Mouse (Mus musculus) limb, embryonic 15.5 days (tissue): ENCODE measurements around the gene Ap1ar. TPM values are rescaled to one million over a fixed set of nuclear protein-coding genes. Genes with fewer than 3 reads are reported as not detected.

Source experiments
- ATAC-seq: fragments of 200-750 bp; cut with Nextera tagmentation; 2 replicates; pipeline ENCODE4 v1.8.0; 2017; ENCODE audit warnings: low read depth, moderate TSS enrichment; ENCODE audit not compliant: insufficient number of reproducible peaks, low FRiP score, low TSS enrichment
- H3K27ac ChIP-seq: fragments of 300-500 bp; sonication (generic); 2 replicates; pipeline ENCODE4 v1.5.1; 2015; ENCODE audit warnings: moderate library complexity, mild to moderate bottlenecking, inconsistent platforms
- H3K27me3 ChIP-seq: fragments of 300-500 bp; sonication (generic); 2 replicates; pipeline ENCODE4 v1.6.1; 2015; ENCODE audit warnings: inconsistent platforms
- H3K36me3 ChIP-seq: fragments of 300-500 bp; sonication (generic); 2 replicates; pipeline ENCODE4 v1.6.1; 2015; ENCODE audit warnings: inconsistent platforms
- H3K4me1 ChIP-seq: fragments of 300-500 bp; sonication (generic); 2 replicates; pipeline ENCODE4 v1.6.1; 2015; ENCODE audit warnings: inconsistent platforms
- H3K4me2 ChIP-seq: fragments of 300-500 bp; sonication (generic); 2 replicates; pipeline ENCODE4 v1.6.1; 2015; ENCODE audit warnings: mild to moderate bottlenecking, inconsistent platforms
- H3K4me3 ChIP-seq: fragments of 300-500 bp; sonication (generic); 2 replicates; pipeline ENCODE4 v1.5.1; 2015; ENCODE audit warnings: mild to moderate bottlenecking, inconsistent platforms
- H3K9ac ChIP-seq: fragments of 300-500 bp; sonication (generic); 2 replicates; pipeline ENCODE4 v1.6.1; 2015; ENCODE audit warnings: inconsistent platforms
- H3K9me3 ChIP-seq: fragments of 300-500 bp; sonication (generic); 2 replicates; pipeline ENCODE4 v1.6.1; 2016; ENCODE audit warnings: inconsistent platforms
- WGBS: fragments of 180-500 bp; shearing (Covaris S2); methylation state at CpG from one replicate; pipeline ENCODE4 v1.1.7; 2015; 5-methylcytosine and 5-hydroxymethylcytosine counted together
- polyA plus RNA-seq: library from polyadenylated mRNA; unstranded; fragments of >200 nt; fragmentation: Nextera tagmentation; extraction: Ambion mirVana; gene quantifications from 2 replicates; pipeline ENCODE4 v1.2.1, GENCODE M21; 2015

Gene Ap1ar
- polyA plus RNA-seq, 1 experiment from 2014 or later, result 50.8 TPM

DNA sequence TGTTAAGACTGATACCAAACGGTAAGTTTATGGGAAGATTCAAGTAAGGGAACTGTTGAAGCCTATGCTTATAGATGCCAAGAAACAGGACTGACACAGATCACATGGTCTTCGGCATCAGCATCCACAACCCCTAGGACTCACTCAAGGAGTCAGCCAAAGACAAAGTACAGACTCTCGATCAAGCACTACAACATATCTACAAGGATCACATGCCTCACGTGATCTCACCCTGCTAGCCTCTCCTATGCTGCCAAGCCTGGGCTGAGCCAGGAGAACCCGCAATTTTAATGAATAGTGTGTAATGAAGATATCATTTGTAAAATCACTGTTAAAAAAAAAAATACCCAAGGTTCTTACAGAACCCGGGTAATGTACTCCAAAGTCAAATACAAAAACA lies 1.7 kb downstream of the Ap1ar start:
- Histone ChIP-seq H3K4me1 (peaks cover 14% of the 10 kb centered on the region; the same call in 1 of the 2 replicates), H3K27ac (no peak overlapping the region), H3K27me3 (no peaks in the 10 kb centered on the region), H3K36me3 (no peaks in the 10 kb centered on the region; the same call in 1 of the 2 replicates), H3K9me3 (no peaks in the 10 kb centered on the region), H3K9ac (no peak overlapping the region), H3K4me3 (no peak overlapping the region), H3K4me2 (no peak overlapping the region)
- 79% methylated on average over 6 of the region's 6 CpGs for WGBS
- no peak for ATAC-seq

DNA sequence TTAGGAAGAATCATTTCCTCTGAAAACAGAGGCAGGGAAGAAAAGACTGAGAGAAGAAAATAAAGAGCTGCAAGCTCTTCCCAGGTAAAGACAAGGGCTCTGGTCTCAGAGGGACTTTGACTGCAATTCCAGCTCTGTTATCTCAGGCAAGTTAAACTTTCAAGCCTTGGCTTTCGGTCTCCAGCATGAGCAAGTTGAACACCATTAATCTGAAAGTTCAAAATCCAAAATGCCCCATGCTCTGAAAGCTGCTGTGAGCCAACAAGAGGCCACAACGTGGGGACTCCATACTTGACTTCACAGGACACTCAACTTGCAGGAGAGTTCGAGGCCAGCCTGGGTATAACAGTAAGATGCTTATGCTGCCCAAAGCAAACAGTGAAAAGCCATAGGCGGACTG lies 3.3 kb downstream of the Ap1ar start:
- no peaks in the 10 kb centered on the region for H3K9me3 ChIP-seq
- no peaks in the 10 kb centered on the region; the same call in 1 of the 2 replicates for H3K36me3 ChIP-seq
- ATAC-seq, result no peak
- H3K4me2 ChIP-seq, result no peak overlapping the region
- H3K4me3 ChIP-seq, result no peak overlapping the region
- H3K27ac ChIP-seq, result no peak overlapping the region
- H3K27me3 ChIP-seq, result no peaks in the 10 kb centered on the region
- peaks cover 14% of the 10 kb centered on the region; the same call in 1 of the 2 replicates for H3K4me1 ChIP-seq
- WGBS, result 88% methylated on average over 4 of the region's 4 CpGs
- H3K9ac ChIP-seq, result no peak overlapping the region

- Histone ChIP-seq H3K9ac (no peak overlapping the region), H3K27ac (no peak overlapping the region), H3K36me3 (no peaks in the 10 kb centered on the region; the same call in 1 of the 2 replicates), H3K27me3 (no peaks in the 10 kb centered on the region), H3K4me3 (no peak overlapping the region), H3K9me3 (no peaks in the 10 kb centered on the region), H3K4me1 (peaks cover under 1% of the 10 kb centered on the region; the same call in 1 of the 2 replicates), H3K4me2 (no peak overlapping the region)
- WGBS, result 68% methylated on average over 6 of the region's 6 CpGs
- no peak for ATAC-seq
Measured at GRCm38 (mm10) chr3:127831079-127831478, 6.2 kb downstream of the Ap1ar start.

DNA sequence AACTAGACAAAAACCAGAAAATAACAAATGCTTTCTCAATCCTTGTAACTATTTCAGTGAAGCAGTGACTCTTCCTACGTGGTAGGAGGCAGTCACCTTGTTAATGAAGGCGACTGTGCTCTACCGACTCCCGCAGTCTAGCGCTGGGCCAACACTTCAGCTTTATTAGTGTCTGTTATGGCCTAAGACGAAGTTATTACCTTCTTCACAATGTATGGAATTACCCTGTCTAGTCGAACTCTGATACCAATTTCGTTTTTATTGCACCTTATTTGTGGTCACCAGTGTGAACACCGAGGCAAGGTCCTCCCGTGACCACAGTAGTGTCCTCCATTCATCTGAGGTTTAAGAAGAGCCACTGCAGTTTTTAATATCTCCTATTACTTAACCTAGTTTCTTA lies 7.1 kb downstream of the Ap1ar start:
- Histone ChIP-seq H3K9ac (no peak overlapping the region), H3K27ac (no peak overlapping the region), H3K27me3 (no peaks in the 10 kb centered on the region), H3K36me3 (no peaks in the 10 kb centered on the region; the same call in 1 of the 2 replicates), H3K4me1 (no peaks in the 10 kb centered on the region), H3K9me3 (no peaks in the 10 kb centered on the region), H3K4me2 (no peak overlapping the region), H3K4me3 (no peak overlapping the region)
- ATAC-seq, result no peak
- WGBS, result 72% methylated on average over 10 of the region's 10 CpGs

GRCm38 (mm10) chr3:127827123-127827522 lies 10.2 kb downstream of the Ap1ar start:
- peaks cover 3% of the 10 kb centered on the region; the same call in 1 of the 2 replicates for H3K36me3 ChIP-seq
- H3K4me2 ChIP-seq, result no peak overlapping the region
- H3K9ac ChIP-seq, result no peak overlapping the region
- no peak overlapping the region for H3K4me3 ChIP-seq
- H3K27me3 ChIP-seq, result no peaks in the 10 kb centered on the region
- no peak for ATAC-seq
- no peaks in the 10 kb centered on the region for H3K4me1 ChIP-seq
- 59% methylated on average over 7 of the region's 7 CpGs for WGBS
- no peaks in the 10 kb centered on the region for H3K9me3 ChIP-seq
- no peak overlapping the region for H3K27ac ChIP-seq

DNA sequence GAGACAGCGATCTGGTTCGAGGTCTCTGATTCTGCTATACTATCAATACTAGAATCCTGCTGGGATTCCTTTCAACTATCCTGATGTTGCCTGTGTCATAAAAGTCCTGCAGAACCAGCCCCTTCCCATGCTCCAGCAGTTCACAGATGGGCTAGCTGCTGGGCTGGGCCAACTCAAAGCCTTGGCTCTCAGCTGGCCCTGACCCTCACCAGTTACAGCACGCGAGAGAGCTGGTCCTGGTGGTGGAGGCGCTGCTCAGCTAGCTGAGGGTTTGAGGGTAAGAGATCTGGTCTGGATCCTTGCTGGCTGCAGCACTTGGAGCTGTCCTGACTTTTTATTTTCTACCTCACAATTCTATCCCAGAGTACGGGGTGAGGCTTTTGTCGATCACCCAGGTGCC lies 10.8 kb downstream of the Ap1ar start:
- no peak for ATAC-seq
- peaks cover 8% of the 10 kb centered on the region for H3K36me3 ChIP-seq
- H3K9ac ChIP-seq, result no peak overlapping the region
- H3K4me2 ChIP-seq, result no peak overlapping the region
- no peak overlapping the region for H3K27ac ChIP-seq
- no peak overlapping the region for H3K4me3 ChIP-seq
- WGBS, result 78% methylated on average over 7 of the region's 7 CpGs
- no peaks in the 10 kb centered on the region for H3K9me3 ChIP-seq
- no peaks in the 10 kb centered on the region for H3K27me3 ChIP-seq
- H3K4me1 ChIP-seq, result no peaks in the 10 kb centered on the region

DNA sequence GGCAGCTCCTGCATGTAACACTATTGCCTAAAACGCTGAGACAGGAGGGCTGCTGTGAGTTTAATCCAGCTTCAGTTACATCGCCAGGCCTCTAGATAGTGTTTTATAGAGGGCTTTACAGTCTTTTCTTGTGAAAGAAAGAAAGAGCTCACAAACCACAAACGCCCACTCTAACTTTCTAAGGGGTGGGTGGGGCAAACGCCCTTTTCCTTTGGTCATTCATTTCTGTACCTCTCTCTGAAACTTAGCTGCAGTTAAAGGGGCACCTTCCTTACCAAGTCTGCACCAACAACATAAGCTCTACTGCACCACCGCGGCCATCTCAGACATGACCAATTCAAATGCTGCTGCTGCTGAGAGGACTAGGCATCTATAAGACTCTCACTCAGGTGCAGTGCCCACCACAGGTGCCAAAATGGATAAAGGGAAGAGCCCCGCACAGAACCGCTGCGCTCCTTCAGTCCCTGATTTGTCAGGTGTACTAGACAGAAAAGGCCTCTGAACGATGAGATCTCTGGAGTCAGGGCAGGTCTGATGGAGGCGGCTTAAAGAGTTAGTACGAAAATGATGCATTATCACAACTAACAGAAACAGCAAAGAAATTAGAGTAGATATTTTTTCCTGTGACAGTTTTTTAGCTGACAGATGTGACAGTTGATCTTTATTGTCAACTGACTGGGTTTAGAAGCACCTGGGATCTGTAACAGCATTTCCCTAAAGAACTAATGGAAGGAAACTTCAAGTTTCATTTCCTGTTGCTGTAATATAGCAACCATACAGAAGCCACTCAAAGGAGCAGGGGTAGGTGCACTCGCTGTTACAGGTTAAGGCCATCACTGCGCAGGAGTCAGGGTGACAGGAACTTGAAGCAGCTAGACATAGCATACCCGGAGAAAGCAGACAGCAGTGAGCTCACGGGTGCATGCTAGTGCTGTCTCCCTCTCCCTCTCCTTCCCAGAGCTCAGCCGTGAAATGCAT lies 13.1 kb downstream of the Ap1ar start:
- no peak overlapping the region for H3K9ac ChIP-seq
- H3K9me3 ChIP-seq, result no peaks in the 10 kb centered on the region
- H3K4me2 ChIP-seq, result no peak overlapping the region
- no peak for ATAC-seq
- no peak overlapping the region for H3K4me3 ChIP-seq
- H3K27ac ChIP-seq, result no peak overlapping the region
- H3K27me3 ChIP-seq, result no peaks in the 10 kb centered on the region
- H3K4me1 ChIP-seq, result no peaks in the 10 kb centered on the region
- WGBS, result 74% methylated on average over 17 of the region's 17 CpGs
- H3K36me3 ChIP-seq, result peaks cover 17% of the 10 kb centered on the region

DNA sequence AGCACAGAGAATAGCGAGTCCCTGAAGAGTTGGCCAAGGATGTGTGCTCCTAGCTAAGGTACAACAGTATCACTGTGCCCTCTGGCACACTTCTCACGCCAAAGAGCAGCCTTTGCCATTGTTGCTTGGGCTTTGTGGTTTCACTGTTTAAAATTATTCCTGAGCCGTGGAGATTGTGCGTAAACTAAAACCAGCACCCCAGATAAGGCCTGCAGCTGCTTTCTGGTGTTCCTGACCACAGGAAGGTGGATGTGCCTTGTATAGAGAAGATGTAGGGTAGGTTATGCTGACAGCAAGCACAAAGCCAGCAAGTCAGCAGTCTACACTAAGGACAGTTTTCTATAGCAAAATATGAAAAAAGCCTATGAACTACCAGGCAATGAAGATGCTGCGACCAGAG lies 16.1 kb downstream of the Ap1ar start:
- Histone ChIP-seq H3K4me2 (no peak overlapping the region), H3K4me1 (no peaks in the 10 kb centered on the region), H3K27ac (no peak overlapping the region), H3K36me3 (peaks cover 17% of the 10 kb centered on the region), H3K4me3 (no peak overlapping the region), H3K9ac (no peak overlapping the region), H3K27me3 (no peaks in the 10 kb centered on the region), H3K9me3 (no peaks in the 10 kb centered on the region)
- 82% methylated on average over 5 of the region's 5 CpGs for WGBS
- no peak for ATAC-seq

DNA sequence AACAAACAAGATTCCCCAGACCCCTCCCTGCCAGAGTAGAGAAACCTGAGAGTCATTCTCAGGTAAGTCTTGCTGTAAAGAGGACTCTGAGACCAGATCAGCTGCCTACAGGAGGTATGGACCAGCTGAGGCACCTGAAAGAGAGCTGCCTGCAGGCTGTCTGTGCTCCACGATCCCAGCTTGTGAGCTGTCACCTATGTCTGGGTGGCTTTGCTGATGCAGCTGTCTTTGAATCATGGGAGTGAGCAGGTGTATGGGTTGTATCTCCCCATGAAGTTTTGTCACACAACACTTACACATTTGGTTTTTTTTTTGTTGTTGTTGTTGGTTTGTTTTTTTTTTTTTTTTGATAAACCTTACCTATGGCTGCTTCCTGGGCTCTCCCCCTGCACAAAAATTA lies 16.9 kb downstream of the Ap1ar start:
- no peak for ATAC-seq
- Histone ChIP-seq H3K27me3 (no peaks in the 10 kb centered on the region), H3K9me3 (no peaks in the 10 kb centered on the region), H3K4me2 (no peak overlapping the region), H3K4me3 (no peak overlapping the region), H3K27ac (no peak overlapping the region), H3K36me3 (peaks cover 20% of the 10 kb centered on the region), H3K9ac (no peak overlapping the region), H3K4me1 (no peaks in the 10 kb centered on the region)
- WGBS, result 89% methylated on average over 1 of the region's 1 CpGs

- Histone ChIP-seq H3K4me1 (no peaks in the 10 kb centered on the region), H3K9ac (no peak overlapping the region), H3K4me2 (no peak overlapping the region), H3K36me3 (peaks cover 21% of the 10 kb centered on the region), H3K4me3 (no peak overlapping the region), H3K9me3 (no peaks in the 10 kb centered on the region), H3K27ac (no peak overlapping the region), H3K27me3 (no peaks in the 10 kb centered on the region)
- ATAC-seq, result no peak; the same call in 1 of the 2 replicates
- WGBS, result 55% methylated on average over 11 of the region's 11 CpGs
Measured at GRCm38 (mm10) chr3:127818694-127819663, 18.3 kb downstream of the Ap1ar start.

- H3K36me3 ChIP-seq, result peaks cover 18% of the 10 kb centered on the region
- no peak overlapping the region for H3K9ac ChIP-seq
- ATAC-seq, result no peak
- H3K4me1 ChIP-seq, result no peaks in the 10 kb centered on the region
- H3K9me3 ChIP-seq, result no peaks in the 10 kb centered on the region
- 35% methylated on average over 7 of the region's 7 CpGs for WGBS
- no peak overlapping the region for H3K4me2 ChIP-seq
- no peaks in the 10 kb centered on the region for H3K27me3 ChIP-seq
- H3K27ac ChIP-seq, result no peak overlapping the region
- H3K4me3 ChIP-seq, result no peak overlapping the region
Measured at GRCm38 (mm10) chr3:127817120-127817683, 20.1 kb downstream of the Ap1ar start.
